9 mouse cellular contexts compared by ENCODE assay signal in the genomic region with DNA sequence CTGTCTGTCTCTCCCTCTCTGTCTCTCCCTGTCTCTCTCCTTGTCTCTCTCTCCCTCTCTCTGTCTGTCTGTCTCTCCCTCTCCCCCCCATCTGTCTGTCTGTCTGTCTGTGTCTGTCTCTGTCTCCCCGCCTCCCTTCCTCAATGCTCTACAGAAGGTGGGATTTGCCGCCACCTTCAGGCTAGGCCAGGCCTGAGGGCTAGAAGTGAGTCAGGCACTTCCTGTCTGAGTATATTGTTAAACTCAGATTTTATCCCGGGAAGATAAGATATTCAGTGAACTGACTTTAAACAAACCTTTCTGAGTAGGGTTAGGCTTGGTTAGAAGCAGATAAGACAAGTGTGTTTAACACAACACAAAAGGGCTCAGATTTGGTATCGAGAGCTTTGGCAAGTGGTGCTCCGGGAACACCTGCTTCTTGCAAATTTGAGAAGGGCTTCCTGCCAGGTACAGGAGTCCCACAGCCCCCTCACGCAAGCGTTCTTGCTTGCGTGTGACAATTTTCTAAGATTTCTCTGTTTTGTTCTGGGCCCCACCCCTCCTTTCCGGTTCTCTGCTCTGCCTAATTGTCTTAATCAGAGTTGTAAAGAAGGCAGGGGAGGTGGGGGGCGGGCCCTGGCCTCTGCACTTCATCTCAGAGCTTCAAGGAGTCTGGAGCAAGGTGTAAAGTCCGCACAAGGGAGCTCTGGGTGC. TPM values are rescaled to one million over a fixed set of nuclear protein-coding genes. Genes with fewer than 3 reads are reported as not detected.
A peak's percentile ranks its signal among the peaks of the same experiment; 100 is the strongest.
DNase-seq lines count a peak whose midpoint lies in the region; ATAC-seq and TF ChIP-seq lines count a peak whose summit lies in the region.
"Had no signal": no experiment of that assay in that cellular context is flagged by ENCODE, and none has a peak within 500 bp of the region (broad histone marks: within the 10 kb centered on the region; RNA-seq: fewer than 3 reads in every experiment).

No protein-coding gene starts in this region.

- peak; percentile 53 for TF ChIP-seq CTCF in cortical plate, adult 2 months (IDR thresholded peaks at IDR 0.05; ENCODE audit: extremely low read depth, insufficient read depth, low read length)
- peak; percentile 56 for TF ChIP-seq CTCF in liver, adult 2 months (IDR thresholded peaks at IDR 0.05; ENCODE audit: low read depth, low read length)

- H3K36me3 ChIP-seq in hindbrain, embryonic 11.5 days (ENCODE audit: control insufficient read depth, insufficient read depth, low read length): no peaks in the 10 kb centered on the region
- no peaks in the 10 kb centered on the region for H3K36me3 ChIP-seq in liver, adult 2 months (ENCODE audit: control insufficient read depth, insufficient read depth, low read length)

- H3K27me3 ChIP-seq in hindbrain, embryonic 11.5 days (ENCODE audit: control insufficient read depth, insufficient read depth, low read length): no peaks in the 10 kb centered on the region
- H3K27me3 ChIP-seq in liver, adult 2 months (ENCODE audit: control insufficient read depth, insufficient read depth, low read length): no peaks in the 10 kb centered on the region

- peak; percentile 63 for DNase-seq in testis, postnatal 10 days (ENCODE audit: low spot score)
- DNase-seq in testis, postnatal 14 days (ENCODE audit: low spot score): no peak
- DNase-seq in hindbrain, embryonic 11.5 days (ENCODE audit: low spot score): peak; percentile 38
- DNase-seq in liver, adult 2 months (ENCODE audit: extremely low read depth, low read depth, low spot score): no peak
- no peak for DNase-seq in cerebellum, adult 8-10 months
- DNase-seq in cerebellum, postnatal 4 days (ENCODE audit: low spot score in 2 of 2): no peak

- no peaks in the 10 kb centered on the region for H3K79me2 ChIP-seq in liver, adult 2 months (ENCODE audit: control insufficient read depth, insufficient read depth, low read length)

- H3K4me1 ChIP-seq in cortical plate, adult 2 months (ENCODE audit: control insufficient read depth, insufficient read depth, low read length): no peaks in the 10 kb centered on the region
- no peaks in the 10 kb centered on the region for H3K4me1 ChIP-seq in hindbrain, embryonic 11.5 days (replicated peaks; ENCODE audit: control insufficient read depth, insufficient read depth, low read length)
- no peaks in the 10 kb centered on the region for H3K4me1 ChIP-seq in liver, adult 2 months (ENCODE audit: control insufficient read depth, insufficient read depth, low read length)

- H3K9me3 ChIP-seq in hindbrain, embryonic 11.5 days (ENCODE audit: control insufficient read depth, low read length): no peaks in the 10 kb centered on the region

- H3K4me3 ChIP-seq in cortical plate, adult 2 months (ENCODE audit: insufficient read depth, low read length): no peak overlapping the region
- no peak overlapping the region for H3K4me3 ChIP-seq in hindbrain, embryonic 11.5 days (ENCODE audit: low read depth, low read length)
- H3K4me3 ChIP-seq in liver, adult 2 months (ENCODE audit: insufficient read depth, low read depth, low read length): no peak overlapping the region
- H3K4me3 ChIP-seq: erythroblast, embryonic 14.5 days had no signal

- H3K27ac ChIP-seq in cortical plate, adult 2 months (ENCODE audit: insufficient read depth, low read length): no peak overlapping the region
- no peak overlapping the region for H3K27ac ChIP-seq in hindbrain, embryonic 11.5 days (ENCODE audit: low read depth, low read length)
- H3K27ac ChIP-seq in liver, adult 2 months (replicated peaks; ENCODE audit: insufficient read depth, low read depth, low read length): no peak overlapping the region

- WGBS in hindbrain, embryonic 11.5 days: 16% methylated on average over 11 of the region's 11 CpGs
- WGBS in liver, adult 2 months: 17% methylated on average over 11 of the region's 11 CpGs

- ATAC-seq in hindbrain, embryonic 11.5 days (ENCODE audit: low FRiP score): no peak
- peak; percentile 62 for ATAC-seq in neutrophil, adult 5-6 weeks (ENCODE audit: extremely low read depth, insufficient number of reproducible peaks, low FRiP score, poor library complexity, severe bottlenecking)

- H3K9ac ChIP-seq in hindbrain, embryonic 11.5 days (ENCODE audit: low read depth, low read length): no peak overlapping the region
- no peak overlapping the region for H3K9ac ChIP-seq in liver, adult 2 months (ENCODE audit: low read depth, low read length)

- H3K4me2 ChIP-seq in hindbrain, embryonic 11.5 days (replicated peaks; ENCODE audit: low read depth, low read length): no peak overlapping the region

- TF ChIP-seq POLR2A in cortical plate, adult 2 months (IDR thresholded peaks at IDR 0.05; ENCODE audit: extremely low read depth, insufficient read depth, low read length): no peak
- TF ChIP-seq POLR2A in liver, adult 2 months (IDR thresholded peaks at IDR 0.05; ENCODE audit: extremely low read depth, insufficient read depth, low read length): no peak

RNA-seq across cellular contexts. Expression of a gene that starts 6.6 kb away (rescaled TPM):
- polyA plus RNA-seq in cortical plate, adult 2 months (2012; rRNA removed): 31.4 and 36.0 TPM in 2 replicates
- 6.6 and 9.0 TPM in 2 replicates for polyA plus RNA-seq in hindbrain, embryonic 11.5 days (2014; fragmentation: Nextera tagmentation; extraction: Ambion mirVana)
- total RNA-seq in liver, adult 2 months (2014; rRNA removed): 0.18 and 1.1 TPM in 2 replicates
- polyA plus RNA-seq in liver, adult 2 months (2012; rRNA removed): 0.16 and 0.29 TPM in 2 replicates
- 2.7 and 5.6 TPM in 2 replicates for total RNA-seq in neutrophil, adult 5-6 weeks (2017)

RNA-seq across cellular contexts. Expression of a gene that starts 25.8 kb away (rescaled TPM):
- 6.5 and 8.2 TPM in 2 replicates for polyA plus RNA-seq in cortical plate, adult 2 months (2012; rRNA removed)
- 0.14 and 0.15 TPM in 2 replicates for polyA plus RNA-seq in hindbrain, embryonic 11.5 days (2014; fragmentation: Nextera tagmentation; extraction: Ambion mirVana)
- 0.46 and 0.87 TPM in 2 replicates for total RNA-seq in liver, adult 2 months (2014; rRNA removed)
- 0.20 and 0.42 TPM in 2 replicates for polyA plus RNA-seq in liver, adult 2 months (2012; rRNA removed)
- total RNA-seq in neutrophil, adult 5-6 weeks (2017): 32.4 and 33.1 TPM in 2 replicates

Comparison
In these comparisons a context has a peak if more than half of its experiments do, and no peak if none do; other contexts are left out.
1. DNase-seq: peak in testis, postnatal 10 days (single experiment) and hindbrain, embryonic 11.5 days (single experiment); none in testis, postnatal 14 days (single experiment), liver, adult 2 months (single experiment), cerebellum, adult 8-10 months (single experiment) and cerebellum, postnatal 4 days (0 of 2).